In the genomic region with DNA sequence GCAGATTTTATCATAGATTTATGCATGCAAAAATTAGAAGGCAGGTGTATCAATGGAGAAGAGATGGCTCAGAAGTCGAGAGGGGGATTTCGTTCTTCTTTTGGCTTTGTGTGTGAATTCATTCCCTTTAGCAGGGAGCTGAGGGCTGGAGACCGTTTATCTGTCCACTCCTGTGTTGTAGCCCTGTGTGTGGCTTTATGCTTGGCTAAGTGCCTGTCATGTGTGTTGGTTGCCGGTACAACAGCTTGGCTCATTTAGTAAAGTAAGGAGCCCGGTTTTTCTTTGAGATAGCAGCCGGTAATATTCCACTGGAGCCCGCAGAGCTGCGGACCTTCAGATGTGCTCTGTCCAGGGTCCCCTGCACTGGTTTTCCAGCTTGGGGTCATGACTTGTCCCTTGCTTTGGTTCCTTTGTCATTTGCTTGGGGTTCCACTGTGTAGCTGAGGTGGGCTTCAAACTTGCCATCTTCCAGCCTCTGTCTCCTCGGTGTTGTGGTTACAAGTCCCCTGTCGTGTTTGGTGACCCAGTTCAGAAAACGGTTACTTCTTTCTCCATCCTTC, we compare ENCODE assay signal across 12 mouse cellular contexts.
A peak's percentile ranks its signal among the peaks of the same experiment; 100 is the strongest.
DNase-seq lines count a peak whose midpoint lies in the region; ATAC-seq and TF ChIP-seq lines count a peak whose summit lies in the region.
"Had no signal": no experiment of that assay in that cellular context is flagged by ENCODE, and none has a peak within 500 bp of the region (broad histone marks: within the 10 kb centered on the region; RNA-seq: fewer than 3 reads in every experiment).

No protein-coding gene starts in this region.

- H3K9me3 ChIP-seq in heart, embryonic 13.5 days, result no peaks in the 10 kb centered on the region
- no peaks in the 10 kb centered on the region for H3K9me3 ChIP-seq in forebrain, embryonic 11.5 days (ENCODE audit: control insufficient read depth, low read length)
- H3K9me3 ChIP-seq in midbrain, embryonic 11.5 days (ENCODE audit: control insufficient read depth, low read length), result no peaks in the 10 kb centered on the region
- H3K9me3 ChIP-seq: embryonic facial prominence, embryonic 13.5 days; heart, embryonic 12.5 days had no signal

- no peak for ATAC-seq in heart, embryonic 13.5 days (ENCODE audit: extremely low read depth, insufficient number of reproducible peaks, low FRiP score, low TSS enrichment)
- peak; percentile 40 for ATAC-seq in forebrain, embryonic 11.5 days (replicated peaks; ENCODE audit: low FRiP score)
- peak; percentile 56 for ATAC-seq in midbrain, embryonic 11.5 days (ENCODE audit: low FRiP score)

- no peaks in the 10 kb centered on the region for H3K36me3 ChIP-seq in heart, embryonic 13.5 days
- H3K36me3 ChIP-seq in forebrain, embryonic 11.5 days (ENCODE audit: control insufficient read depth, insufficient read depth, low read length), result no peaks in the 10 kb centered on the region
- H3K36me3 ChIP-seq in midbrain, embryonic 11.5 days (ENCODE audit: control insufficient read depth, insufficient read depth, low read length), result no peaks in the 10 kb centered on the region
- H3K36me3 ChIP-seq: embryonic facial prominence, embryonic 13.5 days; heart, embryonic 12.5 days had no signal

- H3K9ac ChIP-seq in heart, embryonic 13.5 days, result no peak overlapping the region
- H3K9ac ChIP-seq in forebrain, embryonic 11.5 days (ENCODE audit: low read length), result no peak overlapping the region
- peak overlapping the region; percentile 48 for H3K9ac ChIP-seq in midbrain, embryonic 11.5 days (ENCODE audit: low read length)
- H3K9ac ChIP-seq: embryonic facial prominence, embryonic 13.5 days; heart, embryonic 12.5 days had no signal

- no peak overlapping the region for H3K27ac ChIP-seq in heart, embryonic 13.5 days (replicated peaks)
- no peak overlapping the region; the same call in 1 of the 2 replicates for H3K27ac ChIP-seq in forebrain, embryonic 11.5 days (ENCODE audit: low read depth, low read length)
- H3K27ac ChIP-seq in midbrain, embryonic 11.5 days (ENCODE audit: low read depth, low read length), result peak overlapping the region; percentile 84
- no peak overlapping the region for H3K27ac ChIP-seq in layer of hippocampus, adult 2 months
- H3K27ac ChIP-seq: embryonic facial prominence, embryonic 13.5 days had no signal

- no peaks in the 10 kb centered on the region for H3K27me3 ChIP-seq in heart, embryonic 13.5 days (replicated peaks)
- H3K27me3 ChIP-seq in forebrain, embryonic 11.5 days (ENCODE audit: control insufficient read depth, insufficient read depth, low read length), result no peaks in the 10 kb centered on the region; the same call in 1 of the 2 replicates
- H3K27me3 ChIP-seq in midbrain, embryonic 11.5 days (ENCODE audit: control insufficient read depth, insufficient read depth, low read length), result no peaks in the 10 kb centered on the region
- H3K27me3 ChIP-seq: embryonic facial prominence, embryonic 13.5 days; heart, embryonic 12.5 days had no signal

- H3K4me1 ChIP-seq in heart, embryonic 13.5 days, result peaks cover 24% of the 10 kb centered on the region
- H3K4me1 ChIP-seq in forebrain, embryonic 11.5 days (replicated peaks; ENCODE audit: control insufficient read depth, insufficient read depth, low read length), result peaks cover 8% of the 10 kb centered on the region; the same call in 1 of the 2 replicates
- peaks cover 13% of the 10 kb centered on the region for H3K4me1 ChIP-seq in midbrain, embryonic 11.5 days (ENCODE audit: control insufficient read depth, insufficient read depth, low read length)

- H3K4me3 ChIP-seq in heart, embryonic 13.5 days, result no peak overlapping the region
- no peak overlapping the region for H3K4me3 ChIP-seq in forebrain, embryonic 11.5 days (ENCODE audit: low read depth, low read length)
- H3K4me3 ChIP-seq in midbrain, embryonic 11.5 days (ENCODE audit: low read depth, low read length), result no peak overlapping the region
- no peak overlapping the region for H3K4me3 ChIP-seq in layer of hippocampus, adult 2 months
- H3K4me3 ChIP-seq: embryonic facial prominence, embryonic 13.5 days had no signal

- DNase-seq in heart, adult 8-10 months (ENCODE audit: low spot score), result no peak
- DNase-seq in MN1 (ENCODE audit: low spot score), result peak; percentile 25
- DNase-seq in forebrain, embryonic 11.5 days (ENCODE audit: low spot score), result no peak
- peak; percentile 92 for DNase-seq in midbrain, embryonic 11.5 days (ENCODE audit: low spot score, missing footprints)
- no peak for DNase-seq in gastrocnemius, postnatal 36 days
- no peak for DNase-seq in layer of hippocampus, adult 2 months (ENCODE audit: low spot score in 2 of 2)
- DNase-seq in adrenal gland, postnatal 14 days, result no peak
- DNase-seq: adrenal gland, postnatal 10 days; right cerebral cortex, postnatal 4 days had no signal

- H3K4me2 ChIP-seq in heart, embryonic 13.5 days, result peak overlapping the region; percentile 67
- peak overlapping the region; percentile 31; the same call in 1 of the 2 replicates for H3K4me2 ChIP-seq in forebrain, embryonic 11.5 days (ENCODE audit: low read depth, low read length, severe bottlenecking)
- peak overlapping the region; percentile 32 for H3K4me2 ChIP-seq in midbrain, embryonic 11.5 days
- H3K4me2 ChIP-seq: embryonic facial prominence, embryonic 13.5 days had no signal

- 52% methylated on average over 11 of the region's 11 CpGs for WGBS in heart, embryonic 13.5 days
- WGBS in forebrain, embryonic 11.5 days, result 46% methylated on average over 11 of the region's 11 CpGs
- 32% methylated on average over 11 of the region's 11 CpGs for WGBS in midbrain, embryonic 11.5 days

- intact Hi-C loops in gastrocnemius, postnatal 36 days (cut with DNase I), result no loop called here

- TF ChIP-seq CTCF in layer of hippocampus, adult 2 months (conservative IDR thresholded peaks at IDR 0.05), result no peak

Comparison
In these comparisons a context has a peak if more than half of its experiments do, and no peak if none do; other contexts are left out.
1. DNase-seq: peak in MN1 (single experiment) and midbrain, embryonic 11.5 days (single experiment); none in heart, adult 8-10 months (single experiment), forebrain, embryonic 11.5 days (single experiment), gastrocnemius, postnatal 36 days (0 of 2), layer of hippocampus, adult 2 months (0 of 2) and adrenal gland, postnatal 14 days (single experiment).
2. Peak in every context shown above with its lines, with median percentiles within 50 percentile points of each other: H3K4me2 ChIP-seq.